Mouse (Mus musculus) ovary, adult 2 months (tissue): ENCODE results near the gene Stk19. TPM values are rescaled to one million over a fixed set of nuclear protein-coding genes. Genes with fewer than 3 reads are reported as not detected.

Source experiments
- polyA plus RNA-seq: library from polyadenylated mRNA; depleted of rRNA; stranded (reverse); fragments of >200 nt; gene quantifications from 2 replicates; pipeline ENCODE4 v1.2.3, GENCODE M21; 2012; rRNA removed

Gene Stk19
- 56.5 and 60.0 TPM in 2 replicates for polyA plus RNA-seq

GRCm38 (mm10) chr17:34836856-34837221, at the start of gene Stk19, which contains the start of gene Dxo:
Stk19 (minus strand) TSS chr17:34836945.
Dxo (plus strand) TSS chr17:34837019.

GRCm38 (mm10) chr17:34881683-34882310, 45.1 kb upstream of the Stk19 start, which contains the start of gene Gm20547:
Gm20547 (minus strand) TSS chr17:34882042.

DNA sequence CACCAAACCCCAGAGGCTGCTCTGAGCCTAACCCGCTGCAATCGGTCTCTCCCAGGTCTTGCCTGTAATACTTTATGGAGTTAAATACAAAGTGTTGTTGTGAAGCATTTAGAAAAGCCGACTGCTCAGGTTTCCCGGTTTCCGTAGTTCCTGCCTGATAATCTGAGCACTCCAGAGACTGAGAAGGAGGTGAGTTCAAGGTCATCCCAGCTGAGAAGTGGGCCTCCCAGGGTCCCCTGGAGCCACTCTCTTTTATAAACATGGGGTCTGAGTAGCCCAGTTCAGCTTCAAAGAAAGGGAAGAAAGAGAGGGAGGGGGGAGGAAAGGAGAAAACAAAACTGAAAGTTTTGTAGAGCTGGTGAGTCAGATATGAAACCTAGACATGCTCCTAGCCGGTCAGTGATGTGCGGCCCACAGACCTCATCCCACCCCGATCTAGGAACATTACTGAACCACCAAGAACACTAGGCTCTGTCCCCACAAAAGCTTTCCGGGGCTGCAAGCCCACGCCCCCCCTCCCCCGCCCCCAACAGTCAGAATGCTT, 42.7 kb upstream of the Stk19 start, which contains the start of gene Zbtb12:
Gene Zbtb12, plus strand, starts transcription at position 148 of the 544 bp plus-strand sequence.

GRCm38 (mm10) chr17:34862416-34863081, 25.8 kb upstream of the Stk19 start, which contains the start of gene Cfb:
Cfb (minus strand) TSS chr17:34862518.

GRCm38 (mm10) chr17:34849722-34850516, 13.2 kb upstream of the Stk19 start, which contains the start of the genes Skiv2l and Nelfe:
Skiv2l (minus strand) TSS chr17:34850210.
Nelfe (plus strand) TSS chr17:34850391.

DNA sequence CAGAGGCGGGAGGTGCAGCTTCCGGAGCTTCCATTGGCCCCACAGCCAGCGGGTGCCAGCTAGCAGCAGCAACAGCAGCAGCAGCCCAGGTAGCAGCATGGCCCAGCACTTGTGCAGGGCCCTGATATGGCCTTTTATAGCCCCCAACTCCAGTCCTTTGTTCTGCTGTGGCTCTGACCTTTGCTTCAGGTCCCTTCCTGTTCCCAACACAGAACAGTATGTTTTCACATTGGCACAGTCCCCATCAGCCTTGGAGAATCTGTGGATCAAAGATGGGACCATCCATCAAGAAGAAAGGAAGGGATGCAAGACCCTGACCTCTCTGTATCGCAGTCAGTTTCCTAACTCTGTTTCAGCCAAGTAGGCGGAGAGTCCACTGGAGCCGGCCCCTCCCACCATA, 32.4 kb downstream of the Stk19 start, which contains the start of gene Cyp21a1:
Gene Cyp21a1, minus strand, starts transcription at position 261 of the 400 bp plus-strand sequence.

Other genes starting within 250 kb of the Stk19 start
- gene Gpsm3, start 247.1 kb downstream of the Stk19 start, polyA plus RNA-seq, result 7.6 and 8.4 TPM in 2 replicates
- gene Pbx2, start 245.7 kb downstream of the Stk19 start, polyA plus RNA-seq, result 74.1 and 89.9 TPM in 2 replicates
- 3.7 and 4.7 TPM in 2 replicates for gene Ager, start 239.1 kb downstream of the Stk19 start, polyA plus RNA-seq
- gene Rnf5, start 233.3 kb downstream of the Stk19 start, polyA plus RNA-seq, result 82.6 and 89.3 TPM in 2 replicates
- gene Agpat1, start 232.7 kb downstream of the Stk19 start, polyA plus RNA-seq, result 293 and 303 TPM in 2 replicates
- 3.9 and 5.0 TPM in 2 replicates for gene Egfl8, start 221.0 kb downstream of the Stk19 start, polyA plus RNA-seq
- 41.5 and 54.3 TPM in 2 replicates for gene Ppt2, start 208.4 kb downstream of the Stk19 start, polyA plus RNA-seq
- gene Prrt1, start 207.4 kb downstream of the Stk19 start, polyA plus RNA-seq, result 6.4 and 7.2 TPM in 2 replicates
- gene Fkbpl, start 192.2 kb downstream of the Stk19 start, polyA plus RNA-seq, result 2.6 and 5.9 TPM in 2 replicates
- 121 and 125 TPM in 2 replicates for gene Atf6b, start 189.8 kb downstream of the Stk19 start, polyA plus RNA-seq
- 47.5 and 63.3 TPM in 2 replicates for gene Tnxb, start 166.4 kb downstream of the Stk19 start, polyA plus RNA-seq
- 35.2 and 35.5 TPM in 2 replicates for gene C4b, start 93.1 kb downstream of the Stk19 start, polyA plus RNA-seq
- gene Cyp21a1, start 32.4 kb downstream of the Stk19 start, polyA plus RNA-seq, result 1.5 and 2.7 TPM in 2 replicates
- gene Dxo, start 74 bp upstream of the Stk19 start, polyA plus RNA-seq, result 45.2 and 55.1 TPM in 2 replicates
- 114 and 120 TPM in 2 replicates for gene Skiv2l, start 13.3 kb upstream of the Stk19 start, polyA plus RNA-seq
- 24.5 and 28.4 TPM in 2 replicates for gene Nelfe, start 13.4 kb upstream of the Stk19 start, polyA plus RNA-seq
- 16.7 and 26.4 TPM in 2 replicates for gene Cfb, start 25.6 kb upstream of the Stk19 start, polyA plus RNA-seq
- 31.4 and 37.2 TPM in 2 replicates for gene Zbtb12, start 42.5 kb upstream of the Stk19 start, polyA plus RNA-seq
- 0.06 TPM in 1 of 2 replicates, not detected in the other for gene Gm20547, start 45.1 kb upstream of the Stk19 start, polyA plus RNA-seq
- 44.6 and 48.4 TPM in 2 replicates for gene C2, start 61.3 kb upstream of the Stk19 start, polyA plus RNA-seq
- gene Ehmt2, start 61.5 kb upstream of the Stk19 start, polyA plus RNA-seq, result 397 and 463 TPM in 2 replicates
- gene Slc44a4, start 77.5 kb upstream of the Stk19 start, polyA plus RNA-seq, result 10.4 and 10.5 TPM in 2 replicates
- 41.7 and 43.1 TPM in 2 replicates for gene Neu1, start 94.3 kb upstream of the Stk19 start, polyA plus RNA-seq
- 132 and 153 TPM in 2 replicates for gene Hspa1b, start 122.3 kb upstream of the Stk19 start, polyA plus RNA-seq
- 1.1 TPM in 1 of 2 replicates, not detected in the other for gene Gm20481, start 133.0 kb upstream of the Stk19 start, polyA plus RNA-seq
- gene Hspa1a, start 135.2 kb upstream of the Stk19 start, polyA plus RNA-seq, result 71.2 and 74.4 TPM in 2 replicates
- gene Hspa1l, start 135.8 kb upstream of the Stk19 start, polyA plus RNA-seq, result 0.28 and 0.47 TPM in 2 replicates
- 107 and 128 TPM in 2 replicates for gene Lsm2, start 144.9 kb upstream of the Stk19 start, polyA plus RNA-seq
- gene Vars, start 164.0 kb upstream of the Stk19 start, polyA plus RNA-seq, result 349 and 387 TPM in 2 replicates
- 1.6 and 1.7 TPM in 2 replicates for gene Vwa7, start 179.6 kb upstream of the Stk19 start, polyA plus RNA-seq
- 2.2 and 3.1 TPM in 2 replicates for gene Sapcd1, start 191.1 kb upstream of the Stk19 start, polyA plus RNA-seq
- 2.8 and 3.2 TPM in 2 replicates for gene Msh5, start 209.8 kb upstream of the Stk19 start, polyA plus RNA-seq
- 134 and 150 TPM in 2 replicates for gene Clic1, start 213.0 kb upstream of the Stk19 start, polyA plus RNA-seq
- 113 and 116 TPM in 2 replicates for gene Ddah2, start 222.1 kb upstream of the Stk19 start, polyA plus RNA-seq
- not detected in 2 replicates for gene Ly6g6c, start 228.4 kb upstream of the Stk19 start, polyA plus RNA-seq
- 0.25 and 0.36 TPM in 2 replicates for gene Mpig6b, start 229.2 kb upstream of the Stk19 start, polyA plus RNA-seq
- gene Ly6g6e, start 240.0 kb upstream of the Stk19 start, polyA plus RNA-seq, result 13.7 and 17.0 TPM in 2 replicates
- gene Ly6g6d, start 241.1 kb upstream of the Stk19 start, polyA plus RNA-seq, result 7.4 and 8.5 TPM in 2 replicates
- gene Ly6g6f, start 248.7 kb upstream of the Stk19 start, polyA plus RNA-seq, result not detected in 2 replicates